In genomic region chr12:108894432-108894816, GRCm38 (mm10) we compare ENCODE assay signal across 7 mouse cellular contexts. TPM values are rescaled to one million over a fixed set of nuclear protein-coding genes. Genes with fewer than 3 reads are reported as not detected.
DNase-seq lines count a peak whose midpoint lies in the region; ATAC-seq and TF ChIP-seq lines count a peak whose summit lies in the region.

No protein-coding gene starts in this region.

- H3K27ac ChIP-seq in lung, embryonic 16.5 days (ENCODE audit: low read length): 0 out of 2 replicates have a peak overlapping the region, but pooled peaks have one; percentile 8
- peak overlapping the region; percentile 86 for H3K27ac ChIP-seq in forebrain, embryonic 10.5 days
- no peak overlapping the region for H3K27ac ChIP-seq in limb, embryonic 11.5 days (replicated peaks; ENCODE audit: low read depth, low read length)
- 0 out of 2 replicates have a peak overlapping the region, but pooled peaks have one; percentile 19 for H3K27ac ChIP-seq in olfactory bulb, adult 2 months (ENCODE audit: insufficient read depth, low read depth, low read length)

- peaks cover 16% of the 10 kb centered on the region for H3K4me1 ChIP-seq in lung, embryonic 16.5 days (replicated peaks; ENCODE audit: control insufficient read depth, insufficient read depth, low read length)
- H3K4me1 ChIP-seq in forebrain, embryonic 10.5 days: peaks cover 27% of the 10 kb centered on the region
- peaks cover 7% of the 10 kb centered on the region; the same call in 1 of the 2 replicates for H3K4me1 ChIP-seq in limb, embryonic 11.5 days (ENCODE audit: control insufficient read depth, insufficient read depth, low read length)
- H3K4me1 ChIP-seq in olfactory bulb, adult 2 months (ENCODE audit: control insufficient read depth, insufficient read depth, low read length): peaks cover 2% of the 10 kb centered on the region; the same call in 1 of the 2 replicates

- H3K36me3 ChIP-seq in lung, embryonic 16.5 days (ENCODE audit: control insufficient read depth, insufficient read depth, low read length): no peaks in the 10 kb centered on the region; the same call in 1 of the 2 replicates
- H3K36me3 ChIP-seq in forebrain, embryonic 10.5 days (replicated peaks): peaks cover 33% of the 10 kb centered on the region
- H3K36me3 ChIP-seq in limb, embryonic 11.5 days (ENCODE audit: control insufficient read depth, insufficient read depth, low read length): no peaks in the 10 kb centered on the region

- WGBS in lung, embryonic 16.5 days: 2% methylated on average over 7 of the region's 7 CpGs
- 3% methylated on average over 7 of the region's 7 CpGs for WGBS in forebrain, embryonic 10.5 days
- 2% methylated on average over 7 of the region's 7 CpGs for WGBS in limb, embryonic 11.5 days
- WGBS in olfactory bulb, adult 2 months: 2% methylated on average over 7 of the region's 7 CpGs

- no peaks in the 10 kb centered on the region for H3K9me3 ChIP-seq in lung, embryonic 16.5 days (ENCODE audit: control insufficient read depth, low read length)
- no peaks in the 10 kb centered on the region for H3K9me3 ChIP-seq in forebrain, embryonic 10.5 days
- no peaks in the 10 kb centered on the region for H3K9me3 ChIP-seq in limb, embryonic 11.5 days (ENCODE audit: control insufficient read depth, low read length)

- H3K4me3 ChIP-seq in lung, embryonic 16.5 days (ENCODE audit: low read length): peak overlapping the region; percentile 64
- peak overlapping the region; percentile 91 for H3K4me3 ChIP-seq in forebrain, embryonic 10.5 days
- H3K4me3 ChIP-seq in limb, embryonic 11.5 days (ENCODE audit: low read depth, low read length): peak overlapping the region; percentile 92
- peak overlapping the region; percentile 71 for H3K4me3 ChIP-seq in olfactory bulb, adult 2 months (ENCODE audit: insufficient read depth, low read depth, low read length)

- TF ChIP-seq POLR2A in olfactory bulb, adult 2 months (IDR thresholded peaks at IDR 0.05; ENCODE audit: insufficient read depth, low read depth, low read length): no peak

- peak overlapping the region; percentile 82 for H3K4me2 ChIP-seq in lung, embryonic 16.5 days (ENCODE audit: low read depth, low read length)
- peak overlapping the region; percentile 73 for H3K4me2 ChIP-seq in limb, embryonic 11.5 days (ENCODE audit: low read depth, severe bottlenecking)

- TF ChIP-seq CTCF in olfactory bulb, adult 2 months (IDR thresholded peaks at IDR 0.05; ENCODE audit: insufficient read depth, low read depth, low read length): no peak

- intact Hi-C loops in left cerebral cortex, postnatal 4 days (cut with DNase I): no loop called here

- H3K9ac ChIP-seq in lung, embryonic 16.5 days (ENCODE audit: low read length): peak overlapping the region; percentile 84
- peak overlapping the region; percentile 74 for H3K9ac ChIP-seq in limb, embryonic 11.5 days (ENCODE audit: low read length)

- no peak for DNase-seq in lung, postnatal 14 days
- DNase-seq in forebrain, embryonic 10.5 days (ENCODE audit: extremely low spot score, low spot score): no peak
- DNase-seq in limb, embryonic 11.5 days (ENCODE audit: low spot score): no peak
- DNase-seq in left cerebral cortex, postnatal 4 days: no peak
- no peak for DNase-seq in layer of hippocampus, postnatal 25 days (ENCODE audit: extremely low spot score in 1 of 2, low spot score in 1 of 2)

- peak; percentile 11 for ATAC-seq in lung, embryonic 16.5 days (ENCODE audit: low read depth)
- peak; percentile 22; the same call in 1 of the 2 replicates for ATAC-seq in limb, embryonic 11.5 days (ENCODE audit: insufficient number of reproducible peaks, low FRiP score, low TSS enrichment, low read depth)

- no peaks in the 10 kb centered on the region for H3K27me3 ChIP-seq in lung, embryonic 16.5 days (ENCODE audit: control insufficient read depth, insufficient read depth, low read depth, low read length)
- H3K27me3 ChIP-seq in forebrain, embryonic 10.5 days (ENCODE audit: poor library complexity, severe bottlenecking): no peaks in the 10 kb centered on the region
- H3K27me3 ChIP-seq in limb, embryonic 11.5 days (ENCODE audit: control insufficient read depth, insufficient read depth, low read length): no peaks in the 10 kb centered on the region

RNA-seq across cellular contexts. Expression of gene Wars, which starts 0.5 kb away (rescaled TPM):
- 77.0 and 77.8 TPM in 2 replicates for polyA plus RNA-seq in lung, embryonic 16.5 days (2015; fragmentation: Nextera tagmentation; extraction: Ambion mirVana)
- 152 and 157 TPM in 2 replicates for polyA plus RNA-seq in forebrain, embryonic 10.5 days (2016; fragmentation: Nextera tagmentation; extraction: Ambion mirVana)
- 117 and 123 TPM in 2 replicates for polyA plus RNA-seq in limb, embryonic 11.5 days (2014; fragmentation: Nextera tagmentation; extraction: Ambion mirVana)
- polyA plus RNA-seq in olfactory bulb, adult 2 months (2012; ENCODE audit: insufficient read depth, insufficient read length, low replicate concordance, missing spikeins): 429 TPM in 1 of 2 replicates, not detected in the other
- total RNA-seq in left cerebral cortex, postnatal 4 days (2021): 10 to 100 TPM; 93.2 to 99.7 TPM
- 10 to 100 TPM; 83.6 to 86.7 TPM for total RNA-seq in layer of hippocampus, postnatal 25 days (2021)

RNA-seq across cellular contexts. Expression of gene Wdr25, which starts 1.0 kb away (rescaled TPM):
- polyA plus RNA-seq in lung, embryonic 16.5 days (2015; fragmentation: Nextera tagmentation; extraction: Ambion mirVana): 7.7 and 10.9 TPM in 2 replicates
- 9.4 and 9.9 TPM in 2 replicates for polyA plus RNA-seq in forebrain, embryonic 10.5 days (2016; fragmentation: Nextera tagmentation; extraction: Ambion mirVana)
- polyA plus RNA-seq in limb, embryonic 11.5 days (2014; fragmentation: Nextera tagmentation; extraction: Ambion mirVana): 4.9 and 7.0 TPM in 2 replicates
- not detected in 2 replicates for polyA plus RNA-seq in olfactory bulb, adult 2 months (2012; ENCODE audit: insufficient read depth, insufficient read length, low replicate concordance, missing spikeins)
- total RNA-seq in left cerebral cortex, postnatal 4 days (2021): 1 to 10 TPM; 4.9 to 6.2 TPM
- total RNA-seq in layer of hippocampus, postnatal 25 days (2021): 10 to 100 TPM; 11.6 to 12.0 TPM

RNA-seq across cellular contexts. Expression of gene Slc25a47, which starts 58.6 kb away (rescaled TPM):
- 9.3 and 9.5 TPM in 2 replicates for polyA plus RNA-seq in lung, embryonic 16.5 days (2015; fragmentation: Nextera tagmentation; extraction: Ambion mirVana)
- 9.8 and 11.9 TPM in 2 replicates for polyA plus RNA-seq in forebrain, embryonic 10.5 days (2016; fragmentation: Nextera tagmentation; extraction: Ambion mirVana)
- polyA plus RNA-seq in limb, embryonic 11.5 days (2014; fragmentation: Nextera tagmentation; extraction: Ambion mirVana): 12.6 and 18.2 TPM in 2 replicates
- polyA plus RNA-seq in olfactory bulb, adult 2 months (2012; ENCODE audit: insufficient read depth, insufficient read length, low replicate concordance, missing spikeins): not detected in 2 replicates
- total RNA-seq in left cerebral cortex, postnatal 4 days (2021): 10 to 100 TPM; 12.4 to 13.3 TPM
- 10 to 100 TPM in 1 of 2 experiments, 1 to 10 TPM in 1; 10.0 to 12.0 TPM for total RNA-seq in layer of hippocampus, postnatal 25 days (2021)

RNA-seq across cellular contexts. Expression of gene Slc25a29, which starts 58.7 kb away (rescaled TPM):
- 7.5 and 7.8 TPM in 2 replicates for polyA plus RNA-seq in lung, embryonic 16.5 days (2015; fragmentation: Nextera tagmentation; extraction: Ambion mirVana)
- 11.7 and 12.1 TPM in 2 replicates for polyA plus RNA-seq in forebrain, embryonic 10.5 days (2016; fragmentation: Nextera tagmentation; extraction: Ambion mirVana)
- 10.9 and 11.7 TPM in 2 replicates for polyA plus RNA-seq in limb, embryonic 11.5 days (2014; fragmentation: Nextera tagmentation; extraction: Ambion mirVana)
- polyA plus RNA-seq in olfactory bulb, adult 2 months (2012; ENCODE audit: insufficient read depth, insufficient read length, low replicate concordance, missing spikeins): not detected in 2 replicates
- total RNA-seq in left cerebral cortex, postnatal 4 days (2021): 10 to 100 TPM; 15.8 to 17.5 TPM
- total RNA-seq in layer of hippocampus, postnatal 25 days (2021): 10 to 100 TPM; 18.4 to 22.1 TPM

Comparison
In these comparisons a context has a peak if more than half of its experiments do, and no peak if none do; other contexts are left out.
1. RNA of gene Slc25a47, which starts 58.6 kb away (polyA plus RNA-seq): 12.6 to 18.2 TPM in limb, embryonic 11.5 days, 9.8 to 11.9 TPM in forebrain, embryonic 10.5 days and 9.3 to 9.5 TPM in lung, embryonic 16.5 days; not detected in olfactory bulb, adult 2 months; every median in the first group is over 10 times any median in the second.
2. Peak in every context shown above with its lines, with median percentiles within 50 percentile points of each other: H3K4me3 ChIP-seq.